Mouse (Mus musculus) B cell, adult 2 months (primary cell): ENCODE measurements around the gene Sdccag8.
A peak's percentile ranks its signal among the peaks of the same experiment; 100 is the strongest.

Experiments used
- DNase-seq, 2 experiments: peaks; one replicate each; pipeline ENCODE4 v3.0.0; 2022

Sdccag8 gene

DNA sequence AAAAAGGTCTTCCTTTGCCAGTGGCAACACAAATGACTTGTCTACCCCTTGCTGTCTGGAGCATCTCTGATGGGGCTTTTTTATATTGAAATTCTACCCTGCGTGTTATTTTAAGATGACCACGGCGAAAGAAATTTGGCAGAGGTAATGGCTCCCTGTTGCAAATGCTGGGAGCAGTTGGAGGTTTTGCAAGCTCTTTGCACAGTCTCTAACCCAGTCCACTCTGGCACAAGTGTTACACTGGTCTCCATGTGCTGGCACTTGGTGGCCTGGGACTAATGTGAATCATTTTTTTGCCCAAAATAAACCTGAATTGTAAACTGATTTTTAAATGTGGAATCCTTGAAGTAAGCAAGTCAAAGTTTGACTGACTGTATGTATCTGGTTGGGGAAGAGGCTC is 199.3 kb downstream of the Sdccag8 start:
- no peak for DNase-seq

DNA sequence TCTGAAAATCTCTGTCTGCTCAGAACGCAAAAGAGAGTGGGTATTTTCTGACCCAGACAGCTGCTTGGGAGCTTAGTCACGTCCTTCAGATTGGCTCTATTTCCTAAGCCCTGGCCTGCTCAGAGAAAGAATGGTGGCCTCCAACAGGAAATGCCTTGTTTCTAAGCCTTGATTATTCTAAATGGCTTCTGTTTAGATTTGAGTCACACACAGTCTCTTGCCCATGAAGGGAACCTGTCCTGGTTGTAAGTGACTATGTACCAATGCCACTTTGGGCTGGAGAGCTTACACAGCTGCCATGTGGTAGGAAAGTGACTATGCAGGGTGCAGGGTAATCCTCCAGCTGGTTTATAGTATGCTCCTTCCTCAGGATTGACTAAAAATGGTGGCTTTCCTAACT is 199.9 kb downstream of the Sdccag8 start:
- DNase-seq = no peak

DNA sequence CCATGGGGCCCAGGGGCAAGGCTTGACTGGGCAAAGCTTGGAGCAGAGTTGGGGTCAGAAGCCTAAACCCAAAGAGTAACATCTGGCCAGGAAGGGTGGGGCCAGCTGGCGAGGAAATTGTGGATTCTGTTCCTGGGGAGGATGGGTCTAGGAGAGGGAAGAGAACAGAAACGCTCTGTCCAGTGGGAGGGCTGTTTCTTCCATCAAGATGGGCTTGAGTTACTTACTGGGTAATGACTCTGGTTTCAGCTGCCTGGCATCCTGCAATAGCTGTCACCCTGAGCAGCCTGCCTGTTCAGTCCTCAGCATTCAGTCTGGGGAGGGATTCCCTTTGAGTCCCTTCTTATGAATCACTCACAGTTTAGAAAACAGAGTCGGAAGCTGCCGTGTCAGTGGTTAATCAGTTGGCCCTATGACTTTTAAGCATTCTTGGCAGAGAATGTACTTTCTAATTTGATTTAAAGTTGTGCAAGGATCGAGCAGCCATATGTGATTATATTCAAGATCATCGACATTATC is 200.5 kb downstream of the Sdccag8 start:
- DNase-seq = no peak

DNA sequence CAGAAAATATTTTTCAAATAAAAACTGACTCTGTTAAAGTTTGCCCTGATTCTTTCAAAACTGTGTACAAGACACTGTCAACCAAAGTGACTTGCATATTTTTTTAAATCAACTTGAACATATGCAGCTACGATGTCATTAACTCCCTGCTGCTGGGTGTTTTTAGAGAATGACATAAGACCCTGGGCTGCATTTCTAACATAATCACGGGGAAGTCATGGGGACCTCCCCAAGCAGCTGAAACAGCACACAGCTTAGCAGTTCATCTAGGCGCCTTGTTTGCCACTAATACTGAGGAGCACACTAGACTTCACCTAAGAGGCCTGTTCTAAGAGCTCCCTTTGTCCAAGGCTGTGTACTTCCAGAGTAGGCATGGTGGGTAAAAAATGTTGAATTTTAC is 201.5 kb downstream of the Sdccag8 start:
- no peak for DNase-seq

- DNase-seq = no peak
These were observed 202.3 kb downstream of the Sdccag8 start for GRCm38 (mm10) chr1:177016729-177017128.

GRCm38 (mm10) chr1:177018750-177019149 is 204.3 kb downstream of the Sdccag8 start:
- no peak for DNase-seq

GRCm38 (mm10) chr1:177019668-177020067 is 205.2 kb downstream of the Sdccag8 start:
- DNase-seq = no peak

- DNase-seq = no peak
These were observed 208.3 kb downstream of the Sdccag8 start for GRCm38 (mm10) chr1:177022751-177023150.

DNA sequence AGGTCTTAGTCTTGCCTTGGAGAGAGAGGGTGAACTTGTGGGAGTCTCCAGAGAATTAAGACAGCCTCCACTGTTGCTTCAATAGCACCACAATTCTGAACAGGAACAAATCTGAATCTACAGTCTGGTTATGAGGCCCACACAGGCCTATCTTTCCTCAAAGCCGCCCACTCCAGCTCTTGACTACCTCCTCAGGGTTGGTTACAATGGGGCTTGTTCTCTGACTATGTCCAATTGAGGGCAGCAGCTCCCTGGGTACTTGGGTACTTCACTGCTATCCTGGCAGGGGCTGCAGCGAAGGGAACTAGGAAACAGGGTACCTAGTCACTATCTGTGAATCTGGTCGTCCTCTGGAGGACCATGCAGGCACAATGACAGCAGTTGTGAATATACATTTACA is 213.2 kb downstream of the Sdccag8 start:
- DNase-seq = no peak

GRCm38 (mm10) chr1:177029032-177029431 is 214.6 kb downstream of the Sdccag8 start:
- DNase-seq = no peak

DNA sequence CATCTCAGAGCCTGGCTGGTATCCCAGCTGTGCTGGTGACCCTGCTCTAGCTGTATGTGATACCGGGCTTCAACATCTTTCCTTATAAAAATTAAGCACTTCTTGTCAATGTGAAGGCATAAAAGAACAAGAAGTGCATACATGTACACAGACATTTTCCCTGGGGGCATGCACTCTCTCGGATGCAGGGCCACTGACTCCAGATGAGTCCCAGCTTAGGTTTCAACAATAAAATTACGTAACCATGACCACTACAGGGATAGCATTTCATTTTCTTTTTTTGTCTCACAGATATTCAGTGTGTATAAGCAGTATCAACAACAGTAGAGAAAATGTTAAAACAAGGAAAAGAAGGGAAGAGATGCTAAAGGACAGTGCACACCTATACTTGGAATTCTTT is 216.2 kb downstream of the Sdccag8 start:
- no peak for DNase-seq

DNA sequence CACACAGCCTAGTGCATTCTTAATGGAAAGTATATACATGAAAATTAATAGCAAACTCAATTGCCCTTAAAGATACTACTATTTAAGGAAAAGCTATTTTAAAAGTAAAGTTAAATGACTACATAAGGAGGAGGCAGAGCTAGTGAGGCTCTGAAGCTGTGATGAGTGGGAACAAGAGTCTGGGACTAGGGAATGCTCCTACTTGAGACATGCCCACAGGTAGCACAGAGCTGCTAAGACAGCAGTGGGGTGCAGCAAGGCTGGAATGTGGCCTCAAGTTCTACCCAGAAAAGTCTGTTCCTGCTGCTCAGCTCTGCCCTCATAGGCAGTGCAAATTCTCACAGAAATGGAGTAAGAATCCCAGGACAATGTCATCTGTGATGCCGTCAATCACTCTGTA is 216.7 kb downstream of the Sdccag8 start:
- no peak for DNase-seq

DNA sequence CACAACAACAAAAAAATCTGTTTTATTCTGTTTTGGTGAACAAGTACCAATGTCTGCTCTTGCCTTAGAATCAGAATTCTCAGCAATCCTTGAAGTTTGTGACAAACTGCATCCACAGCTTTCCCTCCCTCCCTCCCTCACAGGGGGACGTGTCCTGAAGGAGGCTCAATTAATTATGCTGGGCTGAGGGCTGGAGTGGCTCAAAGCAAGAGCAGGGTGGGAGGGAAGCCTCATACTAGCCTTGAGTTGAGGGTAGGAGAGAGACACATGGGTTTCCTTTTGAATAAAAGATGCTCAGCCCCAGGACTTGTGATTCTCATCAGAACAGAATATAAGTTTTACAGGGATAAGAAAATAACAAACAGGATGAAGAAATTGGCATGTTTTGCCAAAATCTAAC is 217.8 kb downstream of the Sdccag8 start:
- DNase-seq = no peak

- DNase-seq = no peak
These were observed 221.0 kb downstream of the Sdccag8 start for GRCm38 (mm10) chr1:177035460-177035859.

DNA sequence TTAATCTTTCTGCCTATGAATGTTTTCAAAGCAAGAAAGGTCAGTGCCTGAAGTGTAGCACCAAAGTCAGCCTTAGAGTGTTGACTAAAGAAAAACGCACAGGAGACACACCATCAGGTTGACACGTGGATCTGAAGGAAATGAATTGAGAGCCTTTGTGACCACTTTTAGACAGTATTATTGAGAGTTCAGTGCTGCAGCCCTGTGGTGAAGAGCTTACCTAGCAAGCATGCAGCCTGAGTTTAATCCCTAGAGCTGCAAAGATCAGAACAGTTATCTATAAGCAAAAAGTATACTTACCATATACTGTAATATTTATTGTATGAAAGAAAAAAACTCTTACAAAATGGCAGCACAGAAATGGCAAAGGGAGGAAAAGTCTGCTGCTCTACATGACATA is 223.9 kb downstream of the Sdccag8 start:
- no peak for DNase-seq

GRCm38 (mm10) chr1:177039093-177039674 is 224.7 kb downstream of the Sdccag8 start:
- no peak for DNase-seq

GRCm38 (mm10) chr1:177040058-177040457 is 225.6 kb downstream of the Sdccag8 start:
- no peak for DNase-seq

- no peak for DNase-seq
These were observed 231.4 kb downstream of the Sdccag8 start for GRCm38 (mm10) chr1:177045885-177046284.

DNA sequence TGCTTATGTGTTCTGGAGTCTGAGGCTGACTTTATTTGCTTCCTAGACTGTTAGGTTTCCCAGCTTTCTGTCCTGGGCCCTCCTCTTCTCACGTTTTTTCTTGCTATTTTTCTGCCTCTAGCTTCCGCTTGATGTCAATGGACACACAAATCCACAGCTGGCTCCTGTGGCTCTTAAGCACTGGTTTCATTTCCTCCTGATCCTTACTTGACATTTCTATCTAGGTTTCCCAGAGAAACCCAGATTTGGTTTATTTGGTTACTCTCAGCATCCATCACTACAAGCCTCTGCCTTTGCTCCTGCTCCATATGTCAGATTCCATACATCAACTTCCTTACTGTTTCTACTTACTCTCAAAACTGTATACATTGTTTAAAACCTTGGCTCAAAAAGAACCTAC is 232.5 kb downstream of the Sdccag8 start:
- no peak for DNase-seq

DNA sequence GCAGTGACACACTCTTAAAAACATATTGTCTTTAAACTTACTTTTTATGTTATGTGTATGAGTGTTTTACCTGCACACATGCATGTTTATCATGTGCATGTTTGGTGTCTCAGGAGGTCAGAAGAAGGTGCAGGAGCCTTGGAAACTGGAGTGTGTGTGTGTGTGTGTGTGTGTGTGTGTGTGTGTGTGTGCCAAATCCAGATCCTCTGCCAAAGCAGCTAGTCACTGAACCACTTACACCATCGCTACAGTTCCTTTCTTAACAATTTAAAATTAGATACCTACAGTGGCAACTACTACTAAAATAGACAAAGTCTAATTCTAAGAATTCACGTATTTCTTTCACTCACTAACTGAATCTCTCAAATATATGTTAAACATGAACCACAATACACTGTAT is 234.3 kb downstream of the Sdccag8 start:
- no peak for DNase-seq

DNA sequence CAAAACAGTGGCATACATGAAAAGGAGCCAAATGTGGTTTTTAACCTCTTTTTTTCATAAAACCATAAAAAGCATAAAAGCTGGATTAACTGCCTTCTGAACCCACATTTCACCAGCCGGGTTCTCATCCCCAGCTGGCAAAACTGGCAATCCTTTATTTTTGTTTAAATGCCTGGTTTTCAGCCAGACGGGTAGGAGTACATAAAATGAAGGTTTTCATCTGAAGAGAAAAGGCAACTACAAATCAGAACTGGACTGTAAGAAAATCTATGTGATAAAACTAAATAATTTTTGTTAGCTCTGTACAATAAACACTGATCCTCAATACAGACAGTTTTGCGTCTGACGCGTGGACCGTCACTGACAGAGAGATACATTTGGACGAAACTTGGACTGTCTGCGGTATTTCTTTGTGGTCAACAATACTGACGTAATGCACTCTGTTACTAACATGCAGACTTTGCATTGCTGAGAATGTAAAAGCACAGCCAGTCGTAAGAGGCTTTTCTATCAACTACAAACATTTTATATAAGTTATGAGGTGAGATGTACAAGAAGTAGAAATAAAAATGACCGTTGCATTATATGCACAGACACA is 237.0 kb downstream of the Sdccag8 start:
- no peak for DNase-seq

- DNase-seq = no peak
These were observed 240.4 kb downstream of the Sdccag8 start for GRCm38 (mm10) chr1:177054891-177055290.

DNA sequence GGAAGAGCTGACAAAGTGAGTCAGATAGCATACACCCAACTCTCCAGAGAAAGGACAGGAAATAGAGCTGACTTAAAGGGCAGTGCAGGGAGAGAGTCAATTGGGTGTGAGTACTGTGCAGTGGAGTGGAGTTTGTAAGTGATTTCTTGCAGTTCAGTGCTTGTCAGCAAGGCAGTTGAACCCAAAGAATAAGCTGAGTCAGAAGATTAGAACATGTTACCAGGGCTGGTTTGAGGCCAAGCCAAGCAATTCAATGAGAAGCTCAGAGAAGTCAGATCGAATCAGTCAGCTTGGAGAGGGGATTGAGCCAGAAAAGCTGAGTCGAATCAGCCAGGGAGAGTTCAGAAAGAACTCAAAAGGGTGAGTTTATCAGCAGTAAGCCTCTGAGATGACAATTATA is 247.3 kb downstream of the Sdccag8 start:
- no peak for DNase-seq

- peak; percentile 9 to 12 for DNase-seq
These were observed 251.3 kb downstream of the Sdccag8 start for GRCm38 (mm10) chr1:177065732-177066131.

GRCm38 (mm10) chr1:177067123-177067646 is 252.7 kb downstream of the Sdccag8 start:
- DNase-seq = no peak
